Mouse (Mus musculus): ENCODE measurements around the gene B4galt7. TPM values are rescaled to one million over a fixed set of nuclear protein-coding genes. Genes with fewer than 3 reads are reported as not detected.
"Not testable (repeated sequence)": the region's sequence is repeated elsewhere in the genome, so short reads cannot be mapped to it uniquely, and the experiment has no call there.

B4galt7 gene
- polyA plus RNA-seq, 1 experiment from 2014 or later, result 10.4 TPM

DNA sequence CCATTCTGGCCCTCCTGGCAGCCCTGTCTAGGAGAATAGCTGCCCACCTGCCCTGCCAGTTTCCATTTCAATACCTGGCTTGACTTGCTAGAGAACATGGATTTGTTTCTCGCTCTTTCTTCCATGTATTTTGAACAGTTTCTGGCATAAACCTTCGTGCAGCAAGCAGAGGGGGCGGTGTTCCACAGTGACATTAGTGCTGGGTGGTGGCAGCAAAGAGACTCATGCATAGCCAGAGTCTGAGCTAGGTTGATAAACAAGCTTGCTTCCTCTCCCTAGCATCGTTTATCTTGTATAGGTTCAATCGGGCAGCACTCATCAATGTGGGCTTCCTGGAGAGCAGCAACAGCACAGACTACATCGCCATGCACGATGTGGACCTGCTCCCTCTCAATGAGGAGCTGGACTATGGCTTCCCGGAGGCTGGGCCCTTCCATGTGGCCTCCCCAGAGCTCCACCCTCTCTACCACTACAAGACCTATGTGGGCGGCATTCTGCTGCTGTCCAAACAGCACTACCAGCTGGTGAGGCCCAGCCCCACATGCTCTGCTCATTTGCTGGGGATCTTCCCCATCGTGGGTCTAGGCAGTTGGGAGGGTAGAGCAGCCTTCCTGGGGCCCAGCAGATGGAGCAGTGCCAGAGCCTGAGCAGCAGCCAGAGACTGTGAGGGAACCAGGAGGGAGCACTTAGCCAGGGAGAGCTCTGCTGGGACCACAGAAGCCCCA, 7.4 kb downstream of the B4galt7 start:
- H3K4me2 ChIP-seq (ENCODE audit: low read length), result no peak overlapping the region
- WGBS, result 83% methylated on average over 10 of the region's 10 CpGs
- no peak overlapping the region for H3K4me3 ChIP-seq (ENCODE audit: low read depth, low read length)
- ATAC-seq (no peak), DNase-seq (ENCODE audit: low spot score) (no peak)
- H3K27me3 ChIP-seq (replicated peaks; ENCODE audit: control insufficient read depth, insufficient read depth, low read length), result no peaks in the 10 kb centered on the region
- peaks cover 56% of the 10 kb centered on the region for H3K36me3 ChIP-seq (ENCODE audit: control insufficient read depth, insufficient read depth, low read length)
- H3K9ac ChIP-seq (ENCODE audit: low read length), result no peak overlapping the region
- no peaks in the 10 kb centered on the region for H3K4me1 ChIP-seq (ENCODE audit: control insufficient read depth, insufficient read depth, low read length)
- H3K27ac ChIP-seq (ENCODE audit: low read depth, low read length), result no peak overlapping the region
- H3K9me3 ChIP-seq (replicated peaks; ENCODE audit: control insufficient read depth, low read length), result no peaks in the 10 kb centered on the region

- Histone ChIP-seq H3K9me3 (replicated peaks; ENCODE audit: control insufficient read depth, low read length) (no peaks in the 10 kb centered on the region), H3K4me3 (ENCODE audit: low read depth, low read length) (no peak overlapping the region), H3K4me1 (ENCODE audit: control insufficient read depth, insufficient read depth, low read length) (no peaks in the 10 kb centered on the region), H3K27ac (ENCODE audit: low read depth, low read length) (no peak overlapping the region), H3K36me3 (ENCODE audit: control insufficient read depth, insufficient read depth, low read length) (peaks cover 56% of the 10 kb centered on the region), H3K27me3 (replicated peaks; ENCODE audit: control insufficient read depth, insufficient read depth, low read length) (no peaks in the 10 kb centered on the region), H3K9ac (ENCODE audit: low read length) (no peak overlapping the region), H3K4me2 (ENCODE audit: low read length) (no peak overlapping the region)
- ATAC-seq, result no peak
- no peak for DNase-seq (ENCODE audit: low spot score)
- 88% methylated on average over 2 of the region's 2 CpGs for WGBS
Observed at GRCm38 (mm10) chr13:55607624-55608006, 7.9 kb downstream of the B4galt7 start.

GRCm38 (mm10) chr13:55611996-55612395, 12.3 kb downstream of the B4galt7 start:
- DNase-seq (ENCODE audit: low spot score), result no peak
- WGBS, result 90% methylated on average over 7 of the region's 7 CpGs

DNA sequence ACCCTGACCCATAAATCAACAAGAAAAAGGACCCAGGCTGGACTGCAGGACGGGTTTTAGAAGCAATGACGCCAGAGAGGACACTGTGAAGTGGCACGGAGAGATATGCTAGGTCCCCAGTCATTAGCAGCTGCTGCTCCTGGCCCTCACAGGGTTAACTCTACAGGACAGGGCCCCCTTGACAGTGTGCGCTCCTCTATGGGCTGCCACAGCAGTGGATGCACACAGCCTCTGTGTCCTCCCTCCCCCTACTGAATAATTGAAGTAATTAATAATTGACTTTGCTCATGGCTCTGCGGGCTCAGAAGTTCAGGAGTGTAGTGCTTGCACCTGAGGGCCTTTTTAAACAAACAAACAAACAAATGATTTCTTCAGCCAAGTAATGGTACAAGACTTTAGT, 13.8 kb downstream of the B4galt7 start:
- DNase-seq (ENCODE audit: low spot score), result no peak
- H3K36me3 ChIP-seq (ENCODE audit: control insufficient read depth, insufficient read depth, low read length), result peaks cover 25% of the 10 kb centered on the region
- no peak overlapping the region for H3K9ac ChIP-seq (ENCODE audit: low read length)
- no peak overlapping the region for H3K27ac ChIP-seq (ENCODE audit: low read depth, low read length)
- H3K27me3 ChIP-seq (replicated peaks; ENCODE audit: control insufficient read depth, insufficient read depth, low read length), result no peaks in the 10 kb centered on the region
- WGBS, result 44% methylated on average over 5 of the region's 5 CpGs
- no peak overlapping the region for H3K4me2 ChIP-seq (ENCODE audit: low read length)
- H3K4me3 ChIP-seq (ENCODE audit: low read depth, low read length), result no peak overlapping the region
- no peaks in the 10 kb centered on the region for H3K4me1 ChIP-seq (ENCODE audit: control insufficient read depth, insufficient read depth, low read length)
- no peak for ATAC-seq
- H3K9me3 ChIP-seq (replicated peaks; ENCODE audit: control insufficient read depth, low read length), result no peaks in the 10 kb centered on the region

More at GRCm38 (mm10) chr13:55611996-55612395, 12.3 kb downstream of the B4galt7 start:
- H3K36me3 ChIP-seq (ENCODE audit: control insufficient read depth, insufficient read depth, low read length), result peaks cover 38% of the 10 kb centered on the region
- H3K4me3 ChIP-seq (ENCODE audit: low read depth, low read length), result no peak overlapping the region
- no peak overlapping the region for H3K4me2 ChIP-seq (ENCODE audit: low read length)
- ATAC-seq, result no peak
- no peaks in the 10 kb centered on the region for H3K4me1 ChIP-seq (ENCODE audit: control insufficient read depth, insufficient read depth, low read length)
- no peak overlapping the region for H3K27ac ChIP-seq (ENCODE audit: low read depth, low read length)
- no peaks in the 10 kb centered on the region for H3K9me3 ChIP-seq (replicated peaks; ENCODE audit: control insufficient read depth, low read length)
- no peak overlapping the region for H3K9ac ChIP-seq (ENCODE audit: low read length)
- no peaks in the 10 kb centered on the region for H3K27me3 ChIP-seq (replicated peaks; ENCODE audit: control insufficient read depth, insufficient read depth, low read length)

DNA sequence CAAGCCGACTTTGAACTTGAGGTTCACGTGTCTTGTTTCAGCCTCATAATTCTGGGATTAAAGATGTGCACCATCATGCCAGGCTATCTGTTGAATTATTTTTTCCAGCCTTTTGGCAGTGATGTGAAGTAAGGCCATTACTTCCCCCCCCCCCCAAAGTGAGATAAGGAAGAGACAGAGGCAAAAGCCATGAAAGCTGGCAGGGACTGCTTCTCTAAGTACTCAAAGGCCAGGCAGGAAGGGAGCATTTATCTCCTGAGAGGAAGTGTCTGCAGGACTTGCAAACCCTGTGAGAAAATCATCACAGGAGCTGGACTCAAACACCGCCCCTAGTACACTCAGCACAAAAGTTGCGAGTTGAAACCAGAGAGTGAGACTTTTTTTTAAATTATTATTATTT, 19.6 kb downstream of the B4galt7 start:
- no peaks in the 10 kb centered on the region for H3K36me3 ChIP-seq (ENCODE audit: control insufficient read depth, insufficient read depth, low read length)
- H3K27me3 ChIP-seq (replicated peaks; ENCODE audit: control insufficient read depth, insufficient read depth, low read length), result no peaks in the 10 kb centered on the region
- H3K4me2 ChIP-seq (ENCODE audit: low read length), result no peak overlapping the region
- DNase-seq (ENCODE audit: low spot score) (no peak), ATAC-seq (no peak)
- H3K4me1 ChIP-seq (ENCODE audit: control insufficient read depth, insufficient read depth, low read length), result peaks cover 14% of the 10 kb centered on the region
- 96% methylated on average over 4 of the region's 4 CpGs for WGBS
- no peak overlapping the region for H3K27ac ChIP-seq (ENCODE audit: low read depth, low read length)
- H3K4me3 ChIP-seq (ENCODE audit: low read depth, low read length), result no peak overlapping the region
- H3K9me3 ChIP-seq (replicated peaks; ENCODE audit: control insufficient read depth, low read length), result no peaks in the 10 kb centered on the region
- H3K9ac ChIP-seq (ENCODE audit: low read length), result no peak overlapping the region

GRCm38 (mm10) chr13:55620275-55620674, 20.6 kb downstream of the B4galt7 start:
- no peak overlapping the region for H3K27ac ChIP-seq (ENCODE audit: low read depth, low read length)
- no peak for ATAC-seq
- no peaks in the 10 kb centered on the region for H3K27me3 ChIP-seq (replicated peaks; ENCODE audit: control insufficient read depth, insufficient read depth, low read length)
- H3K4me2 ChIP-seq (ENCODE audit: low read length), result no peak overlapping the region
- H3K36me3 ChIP-seq (ENCODE audit: control insufficient read depth, insufficient read depth, low read length), result peaks cover 6% of the 10 kb centered on the region; the same call in 1 of the 2 replicates
- 79% methylated on average over 2 of the region's 2 CpGs for whole genome bisulfite sequencing
- no peak overlapping the region for H3K4me3 ChIP-seq (ENCODE audit: low read depth, low read length)
- H3K9me3 ChIP-seq (replicated peaks; ENCODE audit: control insufficient read depth, low read length), result no peaks in the 10 kb centered on the region
- DNase-seq (ENCODE audit: low spot score), result no peak
- peaks cover 16% of the 10 kb centered on the region for H3K4me1 ChIP-seq (ENCODE audit: control insufficient read depth, insufficient read depth, low read length)
- no peak overlapping the region for H3K9ac ChIP-seq (ENCODE audit: low read length)

- peak; percentile 7; the same call in 1 of the 2 replicates for ATAC-seq
- not testable (repeated sequence) for DNase-seq (ENCODE audit: low spot score); H3K9me3 ChIP-seq (replicated peaks; ENCODE audit: control insufficient read depth, low read length); H3K27me3 ChIP-seq (replicated peaks; ENCODE audit: control insufficient read depth, insufficient read depth, low read length)
- Histone ChIP-seq H3K4me3 (ENCODE audit: low read depth, low read length) (peak overlapping the region; percentile 84), H3K4me1 (ENCODE audit: control insufficient read depth, insufficient read depth, low read length) (peaks cover 16% of the 10 kb centered on the region), H3K36me3 (ENCODE audit: control insufficient read depth, insufficient read depth, low read length) (peaks cover 17% of the 10 kb centered on the region), H3K4me2 (ENCODE audit: low read length) (peak overlapping the region; percentile 76), H3K27ac (ENCODE audit: low read depth, low read length) (peak overlapping the region; percentile 86; the same call in 1 of the 2 replicates), H3K9ac (ENCODE audit: low read length) (peak overlapping the region; percentile 90)
- WGBS, result 26% methylated on average over 20 of the region's 20 CpGs
Observed at GRCm38 (mm10) chr13:55622156-55622648, 22.5 kb downstream of the B4galt7 start.

DNA sequence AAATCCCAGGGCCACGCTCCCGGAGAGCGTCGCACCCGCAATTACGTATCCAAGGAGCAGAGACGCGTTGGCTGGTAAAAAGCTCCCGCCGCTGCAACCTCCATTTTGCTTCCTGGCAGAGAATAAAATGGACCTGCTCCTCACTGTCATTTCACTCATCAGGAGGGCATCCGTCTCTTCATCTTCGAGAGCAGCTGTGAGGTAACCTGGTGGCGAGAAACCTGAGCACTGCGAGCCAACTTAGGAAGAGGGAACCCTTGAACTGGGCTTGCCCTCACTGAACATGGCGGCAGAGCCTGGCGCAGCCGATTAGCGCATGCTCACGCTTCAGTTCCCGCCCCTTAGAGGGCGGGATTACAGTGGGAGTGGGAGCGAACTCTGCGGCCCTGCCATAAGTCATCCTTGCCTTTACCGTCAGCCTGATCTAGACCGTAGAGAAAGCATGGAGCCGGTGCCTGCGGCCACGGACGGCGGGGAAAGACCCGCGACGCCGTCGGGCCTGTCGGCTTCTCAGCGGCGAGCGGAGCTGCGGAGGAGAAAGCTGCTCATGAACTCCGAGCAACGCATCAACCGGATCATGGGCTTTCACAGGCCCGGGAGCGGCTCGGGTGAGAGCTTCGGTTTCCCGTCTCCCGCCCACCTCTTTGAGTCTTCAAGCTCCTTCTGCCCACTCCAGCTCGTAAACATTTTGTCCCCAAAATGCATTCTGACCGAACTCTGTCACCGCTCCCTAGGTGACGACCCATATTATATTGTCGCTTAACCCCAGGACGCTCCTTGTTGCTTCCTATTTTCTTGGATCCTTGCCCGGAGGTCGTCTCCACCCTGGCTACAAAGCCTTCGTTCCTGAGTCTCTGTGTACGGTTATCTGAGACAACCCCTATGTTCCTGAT, 23.2 kb downstream of the B4galt7 start, which contains the start of gene Caml:
Gene Caml, plus strand, starts transcription at position 357 of the 893 bp plus-strand sequence.
- ATAC-seq, result peak; percentile 99
- Histone ChIP-seq H3K9ac (ENCODE audit: low read length) (peak within 1 kb of the TSS; percentile 90), H3K9me3 (replicated peaks; ENCODE audit: control insufficient read depth, low read length) (no peaks in the 10 kb centered on the region), H3K4me3 (ENCODE audit: low read depth, low read length) (peak within 1 kb of the TSS; percentile 84), H3K36me3 (ENCODE audit: control insufficient read depth, insufficient read depth, low read length) (peaks cover 19% of the 10 kb centered on the region), H3K4me1 (ENCODE audit: control insufficient read depth, insufficient read depth, low read length) (peaks cover 16% of the 10 kb centered on the region), H3K27ac (ENCODE audit: low read depth, low read length) (peak within 1 kb of the TSS; percentile 86), H3K27me3 (replicated peaks; ENCODE audit: control insufficient read depth, insufficient read depth, low read length) (no peaks in the 10 kb centered on the region), H3K4me2 (ENCODE audit: low read length) (peak within 1 kb of the TSS; percentile 76)
- WGBS, result under 1% methylated on average over 59 of the region's 59 CpGs
- DNase-seq (ENCODE audit: low spot score), result peak; percentile 96
